ENCODE assay signal across 17 mouse cellular contexts in genomic region chr3:28442116-28442515, GRCm38 (mm10).
"Had no signal": no experiment of that assay in that cellular context is flagged by ENCODE, and none has a peak within 500 bp of the region (broad histone marks: within the 10 kb centered on the region; RNA-seq: fewer than 3 reads in every experiment).

No protein-coding gene starts in this region.

- H3K36me3 ChIP-seq: limb, embryonic 12.5 days; liver, embryonic 13.5 days; lung, embryonic 15.5 days; midbrain, embryonic 15.5 days; neural tube, embryonic 12.5 days had no signal

- DNase-seq: kidney, postnatal 25 days; layer of hippocampus, adult 9-11 months; liver; liver, embryonic 13.5 days; liver, postnatal 0 days; lung, postnatal 14 days; right cerebral cortex, postnatal 4 days; spleen, adult 18-20 months; thymus, adult 18-20 months; thymus, postnatal 14 days had no signal

- H3K4me2 ChIP-seq: limb, embryonic 12.5 days; liver, embryonic 13.5 days; lung, embryonic 15.5 days; midbrain, embryonic 11.5 days; midbrain, embryonic 15.5 days; neural tube, embryonic 12.5 days had no signal

- ATAC-seq: liver, postnatal 0 days; midbrain, embryonic 15.5 days had no signal

- H3K9ac ChIP-seq: limb, embryonic 12.5 days; liver, embryonic 13.5 days; liver, postnatal 0 days; lung, embryonic 15.5 days; midbrain, embryonic 15.5 days; neural tube, embryonic 12.5 days had no signal

- H3K4me1 ChIP-seq: liver, embryonic 13.5 days; midbrain, embryonic 15.5 days; neural tube, embryonic 12.5 days had no signal

- H3K27ac ChIP-seq: limb, embryonic 12.5 days; liver, embryonic 13.5 days; lung, embryonic 15.5 days; macrophage; midbrain, embryonic 15.5 days; neural tube, embryonic 12.5 days had no signal

- H3K9me3 ChIP-seq: limb, embryonic 12.5 days; lung, embryonic 15.5 days; midbrain, embryonic 15.5 days; neural tube, embryonic 12.5 days had no signal

- H3K4me3 ChIP-seq: limb, embryonic 12.5 days; liver, embryonic 13.5 days; lung, embryonic 15.5 days; megakaryocyte, embryonic 14.5 days; midbrain, embryonic 15.5 days; neural tube, embryonic 12.5 days had no signal

- H3K27me3 ChIP-seq: limb, embryonic 12.5 days; liver, embryonic 13.5 days; lung, embryonic 15.5 days; megakaryocyte, embryonic 14.5 days; midbrain, embryonic 15.5 days; neural tube, embryonic 12.5 days had no signal
